Mouse (Mus musculus) ES-E14 (cell line): Measurements from ENCODE around the gene Tspear.
"Not testable (repeated sequence)": the region's sequence is repeated elsewhere in the genome, so short reads cannot be mapped to it uniquely, and the experiment has no call there.

Source experiments
- CHD2 ChIP-seq: IDR thresholded peaks from 2 replicates; pipeline ENCODE4 v1.6.1; 2014; ENCODE audit warnings: mild to moderate bottlenecking, low read depth, low read length, inconsistent platforms
- HCFC1 ChIP-seq: IDR thresholded peaks from 2 replicates; pipeline ENCODE4 v1.6.1; 2012; ENCODE audit warnings: low read length, inconsistent platforms, borderline replicate concordance; ENCODE audit not compliant: insufficient read depth
- MAFK ChIP-seq: IDR thresholded peaks from 2 replicates; pipeline ENCODE4 v1.6.1; 2014; ENCODE audit warnings: mild to moderate bottlenecking, low read depth, low read length, inconsistent platforms; ENCODE audit not compliant: insufficient read depth
- ZNF384 ChIP-seq: IDR thresholded peaks from 2 replicates; pipeline ENCODE4 v1.6.1; 2012; ENCODE audit warnings: low read depth, low read length, inconsistent platforms

- not testable (repeated sequence) for TF ChIP-seq HCFC1, CHD2, ZNF384, MAFK
Measured at GRCm38 (mm10) chr10:77782442-77782841, 96.1 kb downstream of the Tspear start, which contains the start of gene Gm3250.
